Mouse (Mus musculus): ENCODE measurements around the gene F10. TPM values are rescaled to one million over a fixed set of nuclear protein-coding genes. Genes with fewer than 3 reads are reported as not detected.

Gene F10
- polyA plus RNA-seq, 1 experiment from 2014 or later, result 0.43 TPM

DNA sequence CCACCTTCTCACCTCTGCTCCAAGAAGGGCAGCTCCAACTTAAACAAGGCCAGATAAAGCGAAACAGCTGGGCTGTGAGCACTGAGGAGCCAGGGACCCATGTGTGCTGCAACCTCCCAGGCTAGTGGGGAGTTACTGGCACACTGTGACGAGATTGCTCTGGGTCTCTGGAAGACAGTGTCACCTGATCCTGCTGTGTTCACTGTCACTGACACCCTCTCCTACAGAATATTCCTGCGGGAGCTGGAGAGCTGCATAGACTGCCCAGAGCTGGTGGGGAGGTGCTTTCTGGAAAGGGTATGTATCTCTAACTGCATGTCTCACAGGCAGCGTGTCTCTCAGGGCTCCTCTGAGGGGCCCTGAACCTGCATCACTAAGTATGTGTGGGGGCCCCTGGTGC is 29.6 kb upstream of the F10 start:
- H3K4me1 ChIP-seq (ENCODE audit: control insufficient read depth, insufficient read depth, low read length), result no peaks in the 10 kb centered on the region
- no peak overlapping the region for H3K4me3 ChIP-seq (ENCODE audit: low read length)
- ATAC-seq (ENCODE audit: low FRiP score, low TSS enrichment), result peak; percentile 66; the same call in 1 of the 2 replicates
- H3K27ac ChIP-seq (ENCODE audit: low read depth, low read length), result no peak overlapping the region
- H3K9ac ChIP-seq (ENCODE audit: low read depth, low read length), result no peak overlapping the region
- no peak overlapping the region for H3K4me2 ChIP-seq (replicated peaks; ENCODE audit: low read depth, low read length)
- H3K27me3 ChIP-seq (ENCODE audit: control insufficient read depth, insufficient read depth, low read length), result no peaks in the 10 kb centered on the region
- H3K9me3 ChIP-seq (ENCODE audit: control insufficient read depth, low read length), result 0 out of 2 replicates have a peak, but pooled peaks cover 5% of the 10 kb centered on the region
- 45% methylated on average over 4 of the region's 4 CpGs for WGBS
- H3K36me3 ChIP-seq (ENCODE audit: control insufficient read depth, insufficient read depth, low read length), result peaks cover 58% of the 10 kb centered on the region

- Histone ChIP-seq H3K9ac (ENCODE audit: low read depth, low read length) (no peak overlapping the region), H3K4me2 (replicated peaks; ENCODE audit: low read depth, low read length) (no peak overlapping the region), H3K27me3 (ENCODE audit: control insufficient read depth, insufficient read depth, low read length) (no peaks in the 10 kb centered on the region), H3K27ac (ENCODE audit: low read depth, low read length) (no peak overlapping the region), H3K36me3 (ENCODE audit: control insufficient read depth, insufficient read depth, low read length) (peaks cover 55% of the 10 kb centered on the region), H3K9me3 (ENCODE audit: control insufficient read depth, low read length) (0 out of 2 replicates have a peak, but pooled peaks cover 5% of the 10 kb centered on the region), H3K4me1 (ENCODE audit: control insufficient read depth, insufficient read depth, low read length) (no peaks in the 10 kb centered on the region), H3K4me3 (ENCODE audit: low read length) (no peak overlapping the region)
- ATAC-seq (ENCODE audit: low FRiP score, low TSS enrichment), result no peak
- 66% methylated on average over 4 of the region's 4 CpGs for WGBS
These were observed 26.8 kb upstream of the F10 start for GRCm38 (mm10) chr8:13010313-13010712.

DNA sequence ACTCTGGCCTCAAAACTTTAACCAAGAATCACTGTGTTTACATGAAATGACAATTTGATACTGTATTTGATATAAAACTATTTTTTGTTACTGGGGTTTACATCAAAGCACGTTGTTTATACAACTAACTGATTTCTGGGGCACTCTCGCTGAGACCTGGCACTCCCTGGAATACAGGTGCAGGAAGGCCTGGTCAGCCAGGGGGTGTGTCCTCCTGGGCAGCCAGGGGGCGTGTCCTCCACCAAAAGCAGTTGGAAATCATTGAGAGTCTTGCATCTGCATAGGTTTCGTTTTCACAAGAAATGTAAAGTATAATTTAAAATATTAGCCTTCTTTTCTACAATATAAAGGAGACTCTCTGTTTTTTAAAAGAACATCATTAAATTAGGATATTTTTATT is 17.5 kb upstream of the F10 start:
- no peak overlapping the region for H3K4me2 ChIP-seq (replicated peaks; ENCODE audit: low read depth, low read length)
- no peaks in the 10 kb centered on the region for H3K9me3 ChIP-seq (ENCODE audit: control insufficient read depth, low read length)
- H3K27me3 ChIP-seq (ENCODE audit: control insufficient read depth, insufficient read depth, low read length), result no peaks in the 10 kb centered on the region
- peaks cover 16% of the 10 kb centered on the region; the same call in 1 of the 2 replicates for H3K36me3 ChIP-seq (ENCODE audit: control insufficient read depth, insufficient read depth, low read length)
- 59% methylated on average over 4 of the region's 4 CpGs for whole genome bisulfite sequencing
- no peak for ATAC-seq (ENCODE audit: low FRiP score, low TSS enrichment)
- H3K4me3 ChIP-seq (ENCODE audit: low read length), result no peak overlapping the region
- no peak overlapping the region for H3K9ac ChIP-seq (ENCODE audit: low read depth, low read length)
- no peak overlapping the region for H3K27ac ChIP-seq (ENCODE audit: low read depth, low read length)
- no peaks in the 10 kb centered on the region for H3K4me1 ChIP-seq (ENCODE audit: control insufficient read depth, insufficient read depth, low read length)

GRCm38 (mm10) chr8:13021830-13022229 is 15.3 kb upstream of the F10 start:
- ATAC-seq (ENCODE audit: low FRiP score, low TSS enrichment), result no peak
- no peak overlapping the region for H3K9ac ChIP-seq (ENCODE audit: low read depth, low read length)
- H3K4me3 ChIP-seq (ENCODE audit: low read length), result no peak overlapping the region
- no peaks in the 10 kb centered on the region for H3K9me3 ChIP-seq (ENCODE audit: control insufficient read depth, low read length)
- H3K36me3 ChIP-seq (ENCODE audit: control insufficient read depth, insufficient read depth, low read length), result peaks cover 13% of the 10 kb centered on the region; the same call in 1 of the 2 replicates
- no peak overlapping the region for H3K4me2 ChIP-seq (replicated peaks; ENCODE audit: low read depth, low read length)
- no peaks in the 10 kb centered on the region for H3K4me1 ChIP-seq (ENCODE audit: control insufficient read depth, insufficient read depth, low read length)
- no peak overlapping the region for H3K27ac ChIP-seq (ENCODE audit: low read depth, low read length)
- WGBS, result 94% methylated on average over 8 of the region's 8 CpGs
- no peaks in the 10 kb centered on the region for H3K27me3 ChIP-seq (ENCODE audit: control insufficient read depth, insufficient read depth, low read length)

DNA sequence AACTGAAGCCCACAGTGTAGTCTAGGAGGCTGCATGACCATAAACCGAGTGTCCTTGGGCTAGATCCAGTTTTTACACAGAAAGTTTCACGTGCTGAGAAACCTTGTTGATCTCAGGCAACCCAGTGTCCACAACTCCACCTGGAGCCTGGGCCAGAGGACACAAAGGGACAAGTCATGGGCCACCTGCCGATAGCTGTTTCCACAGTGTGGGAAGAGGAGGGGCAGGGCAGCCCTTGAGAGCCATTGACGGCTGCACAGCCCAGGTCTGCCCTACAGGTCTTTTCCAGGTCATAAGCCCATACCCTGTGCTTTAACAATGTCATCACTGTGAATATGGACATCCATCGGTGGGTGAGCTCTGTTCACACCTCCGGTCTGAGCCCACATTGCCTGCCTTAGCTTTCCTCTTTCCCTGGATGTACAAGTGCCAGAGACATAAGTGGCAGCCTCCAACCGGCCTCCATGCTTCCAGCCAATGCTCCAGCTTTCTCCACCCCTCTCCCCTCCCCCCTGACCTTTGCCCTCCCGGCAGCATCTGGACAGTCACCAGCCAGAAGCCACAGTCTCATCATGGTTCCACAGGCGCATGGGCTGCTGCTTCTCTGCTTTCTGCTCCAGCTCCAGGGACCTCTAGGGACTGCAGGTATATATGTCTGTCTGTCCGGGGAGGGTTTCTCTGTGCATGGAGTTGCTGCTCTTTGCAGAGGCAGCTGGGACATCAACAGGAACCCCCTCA is 11.5 kb upstream of the F10 start, which contains the start of gene F7:
Gene F7 (plus strand): TSS at position 548 of the 738 bp plus-strand sequence.
- Histone ChIP-seq H3K27me3 (ENCODE audit: control insufficient read depth, insufficient read depth, low read length) (no peaks in the 10 kb centered on the region), H3K9me3 (ENCODE audit: control insufficient read depth, low read length) (no peaks in the 10 kb centered on the region), H3K4me1 (ENCODE audit: control insufficient read depth, insufficient read depth, low read length) (no peaks in the 10 kb centered on the region), H3K27ac (ENCODE audit: low read depth, low read length) (no peak within 1 kb of the TSS), H3K4me2 (replicated peaks; ENCODE audit: low read depth, low read length) (no peak within 1 kb of the TSS), H3K9ac (ENCODE audit: low read depth, low read length) (no peak within 1 kb of the TSS), H3K4me3 (ENCODE audit: low read length) (no peak within 1 kb of the TSS), H3K36me3 (ENCODE audit: control insufficient read depth, insufficient read depth, low read length) (no peaks in the 10 kb centered on the region)
- ATAC-seq (ENCODE audit: low FRiP score, low TSS enrichment), result no peak
- WGBS, result 57% methylated on average over 10 of the region's 10 CpGs

- no peak for ATAC-seq (ENCODE audit: low FRiP score, low TSS enrichment)
- no peaks in the 10 kb centered on the region for H3K27me3 ChIP-seq (ENCODE audit: control insufficient read depth, insufficient read depth, low read length)
- H3K9me3 ChIP-seq (ENCODE audit: control insufficient read depth, low read length), result no peaks in the 10 kb centered on the region
- no peaks in the 10 kb centered on the region for H3K36me3 ChIP-seq (ENCODE audit: control insufficient read depth, insufficient read depth, low read length)
- no peak overlapping the region for H3K27ac ChIP-seq (ENCODE audit: low read depth, low read length)
- 86% methylated on average over 5 of the region's 5 CpGs for WGBS
- no peak overlapping the region for H3K4me3 ChIP-seq (ENCODE audit: low read length)
- H3K9ac ChIP-seq (ENCODE audit: low read depth, low read length), result no peak overlapping the region
- no peaks in the 10 kb centered on the region for H3K4me1 ChIP-seq (ENCODE audit: control insufficient read depth, insufficient read depth, low read length)
- no peak overlapping the region for H3K4me2 ChIP-seq (replicated peaks; ENCODE audit: low read depth, low read length)
These were observed 9.5 kb upstream of the F10 start for GRCm38 (mm10) chr8:13027615-13028014.

- Histone ChIP-seq H3K9me3 (ENCODE audit: control insufficient read depth, low read length) (no peaks in the 10 kb centered on the region), H3K4me3 (ENCODE audit: low read length) (no peak overlapping the region), H3K27ac (ENCODE audit: low read depth, low read length) (no peak overlapping the region), H3K9ac (ENCODE audit: low read depth, low read length) (no peak overlapping the region), H3K27me3 (ENCODE audit: control insufficient read depth, insufficient read depth, low read length) (no peaks in the 10 kb centered on the region), H3K4me1 (ENCODE audit: control insufficient read depth, insufficient read depth, low read length) (no peaks in the 10 kb centered on the region), H3K36me3 (ENCODE audit: control insufficient read depth, insufficient read depth, low read length) (no peaks in the 10 kb centered on the region), H3K4me2 (replicated peaks; ENCODE audit: low read depth, low read length) (no peak overlapping the region)
- ATAC-seq (ENCODE audit: low FRiP score, low TSS enrichment), result no peak
- 75% methylated on average over 5 of the region's 5 CpGs for WGBS
These were observed 8.6 kb upstream of the F10 start for GRCm38 (mm10) chr8:13028482-13028881.

- Histone ChIP-seq H3K4me3 (ENCODE audit: low read length) (no peak overlapping the region), H3K4me1 (ENCODE audit: control insufficient read depth, insufficient read depth, low read length) (peaks cover 5% of the 10 kb centered on the region; the same call in 1 of the 2 replicates), H3K27ac (ENCODE audit: low read depth, low read length) (no peak overlapping the region), H3K27me3 (ENCODE audit: control insufficient read depth, insufficient read depth, low read length) (no peaks in the 10 kb centered on the region), H3K9me3 (ENCODE audit: control insufficient read depth, low read length) (no peaks in the 10 kb centered on the region), H3K36me3 (ENCODE audit: control insufficient read depth, insufficient read depth, low read length) (no peaks in the 10 kb centered on the region), H3K9ac (ENCODE audit: low read depth, low read length) (no peak overlapping the region), H3K4me2 (replicated peaks; ENCODE audit: low read depth, low read length) (no peak overlapping the region)
- no peak for ATAC-seq (ENCODE audit: low FRiP score, low TSS enrichment)
- 87% methylated on average over 10 of the region's 10 CpGs for WGBS
These were observed 729 bp upstream of the F10 start for GRCm38 (mm10) chr8:13036346-13036812.

DNA sequence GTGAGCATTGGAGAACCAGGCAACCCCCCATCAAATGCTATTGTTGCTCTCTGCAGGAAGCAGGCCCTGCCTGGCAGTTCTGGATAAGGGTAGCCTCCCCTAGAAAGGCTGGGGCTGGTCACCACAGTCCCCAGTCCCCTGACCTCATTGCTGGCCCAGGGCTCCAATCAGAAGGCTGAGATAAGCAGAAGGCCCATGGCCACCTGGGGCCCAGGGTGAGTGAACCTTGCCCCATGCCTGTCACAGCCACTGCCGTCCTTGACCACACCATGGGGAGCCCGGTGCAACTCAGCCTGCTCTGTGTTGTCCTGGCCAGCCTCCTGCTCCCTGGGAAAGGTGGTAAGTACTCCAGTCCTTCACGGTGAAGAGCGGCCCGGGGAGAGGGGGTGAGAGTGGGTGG is 461 bp downstream of the F10 start:
- H3K27ac ChIP-seq (ENCODE audit: low read depth, low read length), result no peak overlapping the region
- H3K4me2 ChIP-seq (replicated peaks; ENCODE audit: low read depth, low read length), result no peak overlapping the region
- no peak for ATAC-seq (ENCODE audit: low FRiP score, low TSS enrichment)
- H3K27me3 ChIP-seq (ENCODE audit: control insufficient read depth, insufficient read depth, low read length), result no peaks in the 10 kb centered on the region
- H3K9me3 ChIP-seq (ENCODE audit: control insufficient read depth, low read length), result no peaks in the 10 kb centered on the region
- H3K9ac ChIP-seq (ENCODE audit: low read depth, low read length), result no peak overlapping the region
- no peaks in the 10 kb centered on the region for H3K36me3 ChIP-seq (ENCODE audit: control insufficient read depth, insufficient read depth, low read length)
- peaks cover 5% of the 10 kb centered on the region; the same call in 1 of the 2 replicates for H3K4me1 ChIP-seq (ENCODE audit: control insufficient read depth, insufficient read depth, low read length)
- no peak overlapping the region for H3K4me3 ChIP-seq (ENCODE audit: low read length)
- 34% methylated on average over 5 of the region's 5 CpGs for WGBS
